Mouse (Mus musculus) lung, embryonic 14.5 days (tissue): ENCODE measurements at regions not wholly inside any gene's neighbourhood (a gene's known extent, or its start where the extent isn't known, plus 50 kb on each side); places are given as distances from the start of the nearest gene placed in this dataset.

Experiments used
- ATAC-seq: fragments of 200-750 bp; cut with Nextera tagmentation; 2 replicates; pipeline ENCODE4 v1.8.0; 2017; ENCODE audit warnings: mild to moderate bottlenecking, moderate TSS enrichment, moderate library complexity; ENCODE audit not compliant: insufficient read depth
- DNase-seq: peaks from one replicate; pipeline ENCODE4 v3.0.0-alpha.2; 2015
- H3K27ac ChIP-seq: fragments of 300-500 bp; sonication (generic); 2 replicates; pipeline ENCODE4 v1.5.1; 2014; ENCODE audit warnings: low read depth, mild to moderate bottlenecking, moderate library complexity
- H3K27me3 ChIP-seq: fragments of 300-500 bp; sonication (generic); 2 replicates; pipeline ENCODE4 v1.6.1; 2014; ENCODE audit warnings: low read length, control low read depth; ENCODE audit not compliant: insufficient read depth
- H3K36me3 ChIP-seq: fragments of 300-500 bp; sonication (generic); 2 replicates; pipeline ENCODE4 v1.6.1; 2014; ENCODE audit warnings: control low read depth; ENCODE audit not compliant: insufficient read depth
- H3K4me1 ChIP-seq: fragments of 300-500 bp; sonication (generic); 2 replicates; pipeline ENCODE4 v1.6.1; 2014; ENCODE audit warnings: antibody characterized with exemption, control low read depth; ENCODE audit not compliant: insufficient read depth
- H3K4me2 ChIP-seq: fragments of 300-500 bp; sonication (generic); 2 replicates; pipeline ENCODE4 v1.6.1; 2014; ENCODE audit warnings: mild to moderate bottlenecking
- H3K4me3 ChIP-seq: fragments of 300-500 bp; sonication (generic); 2 replicates; pipeline ENCODE4 v1.5.1; 2014; ENCODE audit warnings: low read depth, low read length
- H3K9ac ChIP-seq: fragments of 300-500 bp; sonication (generic); 2 replicates; pipeline ENCODE4 v1.6.1; 2014
- H3K9me3 ChIP-seq: fragments of 300-500 bp; sonication (generic); 2 replicates; pipeline ENCODE4 v1.6.1; 2016; ENCODE audit warnings: low read depth, low read length, control low read depth
- CTCF ChIP-seq: IDR thresholded peaks from 2 replicates; pipeline ENCODE4 v1.5.1; 2016; ENCODE audit warnings: antibody characterized with exemption, low read depth
- WGBS: fragments of 180-500 bp; shearing (Covaris S2); extraction: QIAGEN DNeasy Blood & Tissue Kit; methylation state at CpG from one replicate; pipeline ENCODE4 v1.1.7; 2014; 5-methylcytosine and 5-hydroxymethylcytosine counted together

DNA sequence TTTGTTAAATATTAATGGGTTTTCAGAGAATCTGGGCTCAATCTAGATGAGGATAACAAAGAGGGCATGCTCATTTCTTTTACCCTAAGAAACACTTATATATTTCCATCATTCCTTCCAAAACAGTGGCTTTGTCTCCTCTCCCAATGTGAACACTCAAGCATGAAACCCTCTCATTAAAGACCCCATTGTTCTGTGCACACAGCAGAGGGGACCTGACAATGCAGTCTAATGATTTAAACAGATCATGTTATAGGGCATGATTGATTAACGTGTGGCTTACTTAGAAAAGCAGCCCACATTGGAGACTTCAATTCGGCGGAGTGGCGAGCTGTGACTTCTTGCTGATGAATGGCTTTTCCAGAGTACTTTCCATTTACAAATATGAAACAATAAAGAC is 123.6 kb upstream of the Tgfbr2 start:
- no peak for TF ChIP-seq CTCF

DNA sequence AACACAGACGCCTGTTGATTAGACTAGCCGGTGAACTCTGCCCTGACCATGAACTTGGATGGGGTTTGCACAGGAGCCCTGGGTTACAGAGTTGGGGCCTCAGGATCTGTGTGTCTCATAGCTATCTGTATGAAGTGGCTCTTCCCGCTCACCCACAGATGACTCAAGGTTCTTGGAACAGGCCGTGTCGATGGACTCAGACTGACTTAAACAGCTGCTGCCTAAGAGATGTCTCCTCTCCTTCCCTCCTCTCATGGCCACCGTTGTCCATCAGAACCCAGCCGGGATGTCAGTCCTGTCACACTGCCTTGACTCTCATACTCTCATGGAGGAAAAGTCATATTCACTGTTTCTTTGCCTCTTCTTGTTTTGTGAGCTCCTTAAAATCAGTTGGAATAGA is 121.2 kb upstream of the Tgfbr2 start:
- no peak overlapping the region for H3K4me3 ChIP-seq
- no peaks in the 10 kb centered on the region for H3K36me3 ChIP-seq
- H3K4me1 ChIP-seq: no peaks in the 10 kb centered on the region; the same call in 1 of the 2 replicates
- H3K9ac ChIP-seq: no peak overlapping the region
- no peaks in the 10 kb centered on the region for H3K9me3 ChIP-seq
- no peak overlapping the region for H3K27ac ChIP-seq
- H3K4me2 ChIP-seq: no peak overlapping the region
- ATAC-seq (no peak), DNase-seq (no peak)
- TF ChIP-seq CTCF: no peak
- H3K27me3 ChIP-seq: no peaks in the 10 kb centered on the region
- WGBS: 66% methylated on average over 7 of the region's 7 CpGs

More for the DNA sequence above, 123.6 kb upstream of the Tgfbr2 start:
- Histone ChIP-seq H3K36me3 (no peaks in the 10 kb centered on the region), H3K9ac (no peak overlapping the region), H3K9me3 (no peaks in the 10 kb centered on the region), H3K4me1 (no peaks in the 10 kb centered on the region; the same call in 1 of the 2 replicates), H3K4me3 (no peak overlapping the region), H3K4me2 (no peak overlapping the region), H3K27me3 (no peaks in the 10 kb centered on the region), H3K27ac (no peak overlapping the region)
- WGBS: 89% methylated on average over 4 of the region's 4 CpGs
- DNase-seq (no peak), ATAC-seq (no peak)

DNA sequence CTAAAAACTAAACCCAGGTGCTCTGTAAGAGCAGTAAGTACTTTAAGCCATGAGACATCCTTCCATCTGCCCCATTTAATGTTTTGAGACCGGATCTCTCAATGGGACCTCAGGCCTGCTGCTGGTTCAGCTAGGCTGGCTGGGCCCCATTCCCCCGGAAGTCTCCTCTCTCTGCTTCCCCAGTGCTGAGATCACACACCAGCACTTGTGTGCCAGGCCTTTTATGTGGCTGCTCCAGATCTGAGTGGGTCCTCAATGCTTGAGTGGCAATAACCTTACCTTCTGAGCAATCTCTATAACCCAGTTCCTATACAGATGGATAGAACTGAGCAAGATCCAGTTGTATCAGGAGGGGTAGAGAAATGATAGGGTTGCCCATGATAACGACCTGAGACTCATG is 118.9 kb upstream of the Tgfbr2 start:
- H3K9me3 ChIP-seq: no peaks in the 10 kb centered on the region
- no peak overlapping the region for H3K4me2 ChIP-seq
- TF ChIP-seq CTCF: no peak
- H3K9ac ChIP-seq: no peak overlapping the region
- no peak overlapping the region for H3K4me3 ChIP-seq
- H3K27ac ChIP-seq: peak overlapping the region; percentile 16; the same call in 1 of the 2 replicates
- H3K36me3 ChIP-seq: no peaks in the 10 kb centered on the region
- DNase-seq: no peak
- 53% methylated on average over 3 of the region's 3 CpGs for WGBS
- no peaks in the 10 kb centered on the region for H3K27me3 ChIP-seq
- H3K4me1 ChIP-seq: no peaks in the 10 kb centered on the region; the same call in 1 of the 2 replicates
- no peak for ATAC-seq

DNA sequence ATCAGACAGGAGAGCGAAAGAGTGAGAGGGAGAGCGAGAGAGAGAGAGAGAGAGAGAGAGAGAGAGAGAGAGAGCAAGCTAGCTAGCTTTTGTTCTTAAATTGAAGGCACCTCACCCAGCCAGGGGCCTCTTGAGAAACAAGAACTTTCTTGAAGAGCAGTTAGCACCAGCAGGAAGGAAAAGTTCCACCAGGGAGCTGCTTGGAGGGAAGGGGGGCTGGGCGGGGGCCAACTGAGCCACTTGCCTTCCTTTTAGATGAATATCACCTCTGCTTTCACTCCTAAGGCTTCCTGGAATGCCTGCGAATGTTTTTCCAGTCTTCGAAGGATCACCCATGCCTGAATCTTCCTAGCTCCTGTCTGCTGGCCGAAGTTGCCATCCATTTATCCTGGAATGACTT is 118.0 kb upstream of the Tgfbr2 start:
- Histone ChIP-seq H3K36me3 (no peaks in the 10 kb centered on the region), H3K27me3 (no peaks in the 10 kb centered on the region), H3K27ac (0 out of 2 replicates have a peak overlapping the region, but pooled peaks have one; percentile 52), H3K9me3 (no peaks in the 10 kb centered on the region), H3K9ac (no peak overlapping the region), H3K4me2 (no peak overlapping the region), H3K4me1 (no peaks in the 10 kb centered on the region; the same call in 1 of the 2 replicates), H3K4me3 (no peak overlapping the region)
- 57% methylated on average over 6 of the region's 6 CpGs for WGBS
- no peak for ATAC-seq
- no peak for TF ChIP-seq CTCF
- peak; percentile 35 for DNase-seq

DNA sequence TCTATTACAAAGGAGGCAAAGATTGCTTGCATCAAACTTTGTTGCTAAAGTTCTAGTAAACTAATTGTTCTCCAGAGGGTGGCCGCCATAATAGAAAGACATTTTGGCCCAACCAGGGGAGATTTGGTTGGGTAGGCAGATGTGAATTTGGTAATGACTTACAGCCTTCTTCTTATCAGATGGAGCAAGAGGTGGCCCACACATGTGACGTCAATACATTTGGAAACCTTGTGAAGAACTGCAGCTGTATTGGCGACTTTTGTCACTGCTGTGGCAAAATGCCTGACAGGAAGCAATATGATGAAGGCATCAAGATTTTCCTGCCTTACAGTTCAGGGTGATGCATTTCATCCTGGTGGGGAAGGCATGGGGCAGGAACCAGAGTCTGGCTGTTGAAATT is 116.5 kb upstream of the Tgfbr2 start:
- Histone ChIP-seq H3K27me3 (no peaks in the 10 kb centered on the region), H3K9me3 (no peaks in the 10 kb centered on the region), H3K4me1 (no peaks in the 10 kb centered on the region; the same call in 1 of the 2 replicates), H3K36me3 (no peaks in the 10 kb centered on the region), H3K9ac (no peak overlapping the region), H3K4me2 (no peak overlapping the region), H3K27ac (no peak overlapping the region), H3K4me3 (no peak overlapping the region)
- DNase-seq (peak; percentile 36), ATAC-seq (no peak)
- WGBS: 76% methylated on average over 3 of the region's 3 CpGs
- no peak for TF ChIP-seq CTCF

DNA sequence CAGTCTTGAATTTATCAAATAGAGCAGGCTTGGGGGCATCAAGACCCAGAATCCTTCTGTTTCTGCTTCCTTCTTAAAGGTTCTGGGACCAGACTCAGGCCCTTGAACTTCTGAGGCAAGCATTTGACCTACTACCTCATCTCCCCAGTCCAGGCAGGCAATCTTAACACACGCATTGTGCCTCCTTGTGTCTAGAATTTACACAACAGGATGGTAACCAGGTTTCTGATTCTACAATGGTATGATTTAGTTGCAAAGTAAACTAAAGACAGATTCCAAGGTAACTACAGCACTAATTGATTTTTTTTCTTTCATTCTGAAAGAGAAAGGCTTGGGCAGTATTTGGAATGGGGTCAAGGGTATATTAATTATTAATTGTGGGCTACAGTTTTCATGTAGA is 115.7 kb upstream of the Tgfbr2 start:
- 81% methylated on average over 1 of the region's 1 CpGs for WGBS
- H3K27me3 ChIP-seq: no peaks in the 10 kb centered on the region
- no peaks in the 10 kb centered on the region for H3K36me3 ChIP-seq
- no peak for TF ChIP-seq CTCF
- H3K9ac ChIP-seq: no peak overlapping the region
- H3K9me3 ChIP-seq: no peaks in the 10 kb centered on the region
- no peaks in the 10 kb centered on the region; the same call in 1 of the 2 replicates for H3K4me1 ChIP-seq
- no peak overlapping the region for H3K27ac ChIP-seq
- DNase-seq (no peak), ATAC-seq (no peak)
- no peak overlapping the region for H3K4me2 ChIP-seq
- no peak overlapping the region for H3K4me3 ChIP-seq

DNA sequence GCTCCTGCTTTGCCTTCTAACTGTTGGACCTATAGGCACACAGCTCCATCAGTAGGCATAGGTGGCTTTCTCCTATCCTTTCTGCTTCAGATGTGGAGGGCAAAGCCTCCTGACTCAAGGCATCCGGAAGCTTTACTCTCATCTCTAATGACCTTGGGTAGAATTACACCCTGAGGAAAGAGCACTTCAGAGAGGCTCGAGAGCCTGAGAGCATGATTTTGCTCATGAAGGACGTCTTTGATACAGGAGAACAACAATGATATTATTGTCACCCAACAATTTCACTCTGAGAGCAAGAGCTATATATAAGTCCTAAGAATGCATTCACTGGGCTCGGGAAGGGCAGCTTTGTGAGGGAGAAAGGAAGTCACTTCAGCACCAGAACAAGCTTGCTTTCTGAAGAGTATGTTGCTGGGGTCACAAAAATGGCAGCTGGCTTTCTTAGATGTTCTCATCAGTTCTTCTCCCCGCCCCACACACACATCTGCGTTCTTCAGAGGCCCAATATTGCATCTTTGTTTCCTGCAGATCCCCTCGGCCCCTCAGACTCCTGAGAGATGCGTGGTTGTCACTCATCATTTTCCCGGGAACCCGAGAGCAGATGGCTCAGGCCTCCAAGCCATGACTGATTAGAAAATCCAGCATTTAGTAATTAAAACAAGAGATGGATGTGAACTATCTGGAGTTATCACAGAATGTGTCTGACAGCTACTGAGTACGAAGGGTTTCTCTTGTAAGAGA is 110.7 kb upstream of the Tgfbr2 start:
- Histone ChIP-seq H3K36me3 (no peaks in the 10 kb centered on the region), H3K27ac (no peak overlapping the region; the same call in 1 of the 2 replicates), H3K4me2 (no peak overlapping the region), H3K27me3 (no peaks in the 10 kb centered on the region), H3K4me1 (no peaks in the 10 kb centered on the region), H3K9me3 (no peaks in the 10 kb centered on the region), H3K9ac (no peak overlapping the region), H3K4me3 (no peak overlapping the region)
- WGBS: 52% methylated on average over 11 of the region's 11 CpGs
- DNase-seq (peak; percentile 61), ATAC-seq (peak; percentile 70)
- TF ChIP-seq CTCF: no peak
